14 mouse cellular contexts compared by ENCODE assay signal in genomic region chr6:144648896-144649295, GRCm38 (mm10).
DNase-seq lines count a peak whose midpoint lies in the region; ATAC-seq and TF ChIP-seq lines count a peak whose summit lies in the region.
"Had no signal": no experiment of that assay in that cellular context is flagged by ENCODE, and none has a peak within 500 bp of the region (broad histone marks: within the 10 kb centered on the region; RNA-seq: fewer than 3 reads in every experiment).

No protein-coding gene starts in this region.

- peaks cover 5% of the 10 kb centered on the region; the same call in 1 of the 2 replicates for H3K4me1 ChIP-seq in forebrain, embryonic 11.5 days (replicated peaks; ENCODE audit: control insufficient read depth, insufficient read depth, low read length)
- H3K4me1 ChIP-seq in forebrain, embryonic 15.5 days: no peaks in the 10 kb centered on the region
- peaks cover 7% of the 10 kb centered on the region for H3K4me1 ChIP-seq in liver, adult 2 months (ENCODE audit: control insufficient read depth, insufficient read depth, low read length)
- no peaks in the 10 kb centered on the region; the same call in 1 of the 2 replicates for H3K4me1 ChIP-seq in liver, embryonic 11.5 days (replicated peaks; ENCODE audit: control insufficient read depth, insufficient read depth, low read length)
- peaks cover 5% of the 10 kb centered on the region; the same call in 1 of the 2 replicates for H3K4me1 ChIP-seq in lung, postnatal 0 days (ENCODE audit: insufficient read depth, low read depth, low read length)

- TF ChIP-seq CTCF in liver, adult 2 months (IDR thresholded peaks at IDR 0.05; ENCODE audit: low read depth, low read length): no peak
- no peak for TF ChIP-seq CTCF in lung, postnatal 0 days (IDR thresholded peaks at IDR 0.05)

- H3K4me3 ChIP-seq in forebrain, embryonic 11.5 days (ENCODE audit: low read depth, low read length): no peak overlapping the region
- H3K4me3 ChIP-seq in forebrain, embryonic 15.5 days: no peak overlapping the region
- H3K4me3 ChIP-seq in liver, adult 2 months (ENCODE audit: insufficient read depth, low read depth, low read length): no peak overlapping the region
- H3K4me3 ChIP-seq in liver, embryonic 11.5 days (ENCODE audit: low read depth, low read length): no peak overlapping the region
- H3K4me3 ChIP-seq in lung, postnatal 0 days (ENCODE audit: low read depth, low read length): no peak overlapping the region
- H3K4me3 ChIP-seq: limb, embryonic 12.5 days; megakaryocyte, embryonic 14.5 days had no signal

- H3K27me3 ChIP-seq in forebrain, embryonic 11.5 days (ENCODE audit: control insufficient read depth, insufficient read depth, low read length): no peaks in the 10 kb centered on the region
- H3K27me3 ChIP-seq in forebrain, embryonic 15.5 days: no peaks in the 10 kb centered on the region
- no peaks in the 10 kb centered on the region for H3K27me3 ChIP-seq in liver, adult 2 months (ENCODE audit: control insufficient read depth, insufficient read depth, low read length)
- no peaks in the 10 kb centered on the region for H3K27me3 ChIP-seq in liver, embryonic 11.5 days (replicated peaks; ENCODE audit: control insufficient read depth, insufficient read depth, low read length)
- H3K27me3 ChIP-seq in lung, postnatal 0 days (replicated peaks; ENCODE audit: insufficient read depth, low read length): no peaks in the 10 kb centered on the region
- H3K27me3 ChIP-seq: limb, embryonic 12.5 days had no signal

- no peak overlapping the region for H3K4me2 ChIP-seq in forebrain, embryonic 11.5 days (ENCODE audit: low read depth, low read length, severe bottlenecking)
- no peak overlapping the region for H3K4me2 ChIP-seq in forebrain, embryonic 15.5 days (replicated peaks)
- H3K4me2 ChIP-seq in liver, embryonic 11.5 days: no peak overlapping the region
- H3K4me2 ChIP-seq in lung, postnatal 0 days (replicated peaks; ENCODE audit: low read depth, low read length): no peak overlapping the region
- H3K4me2 ChIP-seq: limb, embryonic 12.5 days had no signal

- H3K9ac ChIP-seq in forebrain, embryonic 11.5 days (ENCODE audit: low read length): no peak overlapping the region
- no peak overlapping the region for H3K9ac ChIP-seq in forebrain, embryonic 15.5 days (replicated peaks)
- H3K9ac ChIP-seq in liver, adult 2 months (ENCODE audit: low read depth, low read length): no peak overlapping the region
- no peak overlapping the region for H3K9ac ChIP-seq in liver, embryonic 11.5 days (ENCODE audit: low read depth, low read length)
- no peak overlapping the region for H3K9ac ChIP-seq in lung, postnatal 0 days (replicated peaks; ENCODE audit: low read depth)
- H3K9ac ChIP-seq: limb, embryonic 12.5 days had no signal

- no peaks in the 10 kb centered on the region for H3K36me3 ChIP-seq in forebrain, embryonic 11.5 days (ENCODE audit: control insufficient read depth, insufficient read depth, low read length)
- H3K36me3 ChIP-seq in forebrain, embryonic 15.5 days: no peaks in the 10 kb centered on the region
- H3K36me3 ChIP-seq in liver, adult 2 months (ENCODE audit: control insufficient read depth, insufficient read depth, low read length): no peaks in the 10 kb centered on the region
- H3K36me3 ChIP-seq in liver, embryonic 11.5 days (ENCODE audit: control insufficient read depth, insufficient read depth, low read length): no peaks in the 10 kb centered on the region
- no peaks in the 10 kb centered on the region for H3K36me3 ChIP-seq in lung, postnatal 0 days (ENCODE audit: insufficient read depth, low read length)
- H3K36me3 ChIP-seq: limb, embryonic 12.5 days had no signal

- peaks cover 3% of the 10 kb centered on the region; the same call in 1 of the 2 replicates for H3K79me2 ChIP-seq in liver, adult 2 months (ENCODE audit: control insufficient read depth, insufficient read depth, low read length)

- ATAC-seq in forebrain, embryonic 11.5 days (replicated peaks; ENCODE audit: low FRiP score): no peak
- no peak for ATAC-seq in forebrain, embryonic 15.5 days (replicated peaks)
- ATAC-seq in liver, embryonic 11.5 days (replicated peaks; ENCODE audit: low FRiP score): no peak
- ATAC-seq in lung, postnatal 0 days: no peak

- WGBS in forebrain, embryonic 11.5 days: 59% methylated on average over 9 of the region's 9 CpGs
- 67% methylated on average over 9 of the region's 9 CpGs for WGBS in forebrain, embryonic 15.5 days
- 82% methylated on average over 9 of the region's 9 CpGs for WGBS in liver, adult 2 months
- 70% methylated on average over 9 of the region's 9 CpGs for WGBS in liver, embryonic 11.5 days
- WGBS in lung, postnatal 0 days: 57% methylated on average over 9 of the region's 9 CpGs

- H3K27ac ChIP-seq in forebrain, embryonic 11.5 days (ENCODE audit: low read depth, low read length): no peak overlapping the region
- no peak overlapping the region for H3K27ac ChIP-seq in forebrain, embryonic 15.5 days (replicated peaks)
- peak overlapping the region; percentile 42; the same call in 1 of the 2 replicates for H3K27ac ChIP-seq in liver, adult 2 months (replicated peaks; ENCODE audit: insufficient read depth, low read depth, low read length)
- no peak overlapping the region for H3K27ac ChIP-seq in liver, embryonic 11.5 days (ENCODE audit: low read depth, low read length)
- H3K27ac ChIP-seq in lung, postnatal 0 days (ENCODE audit: low read length): peak overlapping the region; percentile 35; the same call in 1 of the 2 replicates

- no peak for TF ChIP-seq POLR2A in liver, adult 2 months (IDR thresholded peaks at IDR 0.05; ENCODE audit: extremely low read depth, insufficient read depth, low read length)

- peak; percentile 58 for DNase-seq in forebrain, embryonic 11.5 days (ENCODE audit: low spot score)
- DNase-seq in liver, adult 2 months (ENCODE audit: extremely low read depth, low read depth, low spot score): no peak
- no peak for DNase-seq in liver, embryonic 11.5 days (ENCODE audit: low spot score)
- DNase-seq in ES-CJ7 (ENCODE audit: low read depth, low spot score) (peak; percentile 16), adipocyte (ENCODE audit: low spot score) (no peak)
- DNase-seq in lung, postnatal 0 days (ENCODE audit: low spot score): peak; percentile 17
- no peak for DNase-seq in layer of hippocampus, adult 9-11 months
- DNase-seq: adrenal gland, postnatal 36 days; cerebellum, postnatal 36 days; heart, adult 11 months; kidney, adult 18-20 months had no signal

- no peak for TF ChIP-seq EP300 in lung, postnatal 0 days (IDR thresholded peaks at IDR 0.05)

- H3K9me3 ChIP-seq in forebrain, embryonic 11.5 days (ENCODE audit: control insufficient read depth, low read length): no peaks in the 10 kb centered on the region
- H3K9me3 ChIP-seq in forebrain, embryonic 15.5 days: 0 out of 2 replicates have a peak, but pooled peaks cover 4% of the 10 kb centered on the region
- no peaks in the 10 kb centered on the region for H3K9me3 ChIP-seq in liver, embryonic 11.5 days (ENCODE audit: control insufficient read depth, low read length)
- H3K9me3 ChIP-seq in lung, postnatal 0 days (ENCODE audit: low read length): no peaks in the 10 kb centered on the region
- H3K9me3 ChIP-seq: limb, embryonic 12.5 days had no signal

Comparison
In these comparisons a context has a peak if more than half of its experiments do, and no peak if none do; other contexts are left out.
1. H3K27ac ChIP-seq: peak in liver, adult 2 months (single experiment) and lung, postnatal 0 days (single experiment); none in forebrain, embryonic 11.5 days (single experiment), forebrain, embryonic 15.5 days (single experiment) and liver, embryonic 11.5 days (single experiment).
2. DNase-seq: peak in forebrain, embryonic 11.5 days (single experiment), ES-CJ7 (single experiment) and lung, postnatal 0 days (single experiment); none in liver, adult 2 months (single experiment), liver, embryonic 11.5 days (single experiment), adipocyte (single experiment) and layer of hippocampus, adult 9-11 months (single experiment).